Mouse (Mus musculus) liver, embryonic 12.5 days (tissue): Measurements from ENCODE around the gene Sptbn1. TPM values are rescaled to one million over a fixed set of nuclear protein-coding genes. Genes with fewer than 3 reads are reported as not detected.
A peak's percentile ranks its signal among the peaks of the same experiment; 100 is the strongest.

Source experiments
- ATAC-seq: fragments of 200-750 bp; cut with Nextera tagmentation; 2 replicates; pipeline ENCODE4 v1.8.0; 2017; ENCODE audit warnings: moderate number of reproducible peaks, mild to moderate bottlenecking, moderate library complexity
- H3K27ac ChIP-seq: fragments of 300-500 bp; sonication (generic); 2 replicates; pipeline ENCODE4 v1.5.1; 2016; ENCODE audit warnings: mild to moderate bottlenecking
- H3K27me3 ChIP-seq: fragments of 300-500 bp; sonication (generic); replicated peaks from 2 replicates; pipeline ENCODE4 v1.6.1; 2016; ENCODE audit warnings: mild to moderate bottlenecking, moderate library complexity
- H3K36me3 ChIP-seq: fragments of 300-500 bp; sonication (generic); 2 replicates; pipeline ENCODE4 v1.6.1; 2016; ENCODE audit warnings: mild to moderate bottlenecking, moderate library complexity
- H3K4me1 ChIP-seq: fragments of 300-500 bp; sonication (generic); 2 replicates; pipeline ENCODE4 v1.6.1; 2016
- H3K4me2 ChIP-seq: fragments of 300-500 bp; sonication (generic); 2 replicates; pipeline ENCODE4 v1.6.1; 2016; ENCODE audit warnings: mild to moderate bottlenecking, moderate library complexity
- H3K4me3 ChIP-seq: fragments of 300-500 bp; sonication (generic); 2 replicates; pipeline ENCODE4 v1.5.1; 2016; ENCODE audit warnings: mild to moderate bottlenecking, moderate library complexity
- H3K9ac ChIP-seq: fragments of 300-500 bp; sonication (generic); 2 replicates; pipeline ENCODE4 v1.6.1; 2016; ENCODE audit warnings: mild to moderate bottlenecking, moderate library complexity
- H3K9me3 ChIP-seq: fragments of 300-500 bp; sonication (generic); replicated peaks from 2 replicates; pipeline ENCODE4 v1.6.1; 2016; ENCODE audit warnings: mild to moderate bottlenecking, moderate library complexity
- WGBS: fragments of 180-500 bp; shearing (Covaris S2); methylation state at CpG from one replicate; pipeline ENCODE4 v1.1.7; 2016; ENCODE audit not compliant: insufficient replicate concordance; 5-methylcytosine and 5-hydroxymethylcytosine counted together
- polyA plus RNA-seq: library from polyadenylated mRNA; unstranded; fragments of >200 nt; fragmentation: Nextera tagmentation; extraction: Ambion mirVana; gene quantifications from 2 replicates; pipeline ENCODE4 v1.2.1, GENCODE M21; 2016

Gene Sptbn1
- polyA plus RNA-seq, 1 experiment from 2014 or later = 24.2 TPM

GRCm38 (mm10) chr11:30200391-30200790 is 67.6 kb downstream of the Sptbn1 start:
- no peaks in the 10 kb centered on the region for H3K9me3 ChIP-seq
- H3K36me3 ChIP-seq = no peaks in the 10 kb centered on the region
- peaks cover 25% of the 10 kb centered on the region for H3K4me1 ChIP-seq
- H3K9ac ChIP-seq = no peak overlapping the region
- H3K27ac ChIP-seq = no peak overlapping the region
- peaks cover 33% of the 10 kb centered on the region for H3K27me3 ChIP-seq
- H3K4me2 ChIP-seq = no peak overlapping the region
- ATAC-seq = no peak
- no peak overlapping the region for H3K4me3 ChIP-seq

GRCm38 (mm10) chr11:30198091-30198675 is 69.8 kb downstream of the Sptbn1 start:
- Histone ChIP-seq H3K4me1 (peaks cover 40% of the 10 kb centered on the region), H3K4me2 (peak overlapping the region; percentile 91), H3K27ac (peak overlapping the region; percentile 75), H3K9ac (peak overlapping the region; percentile 70), H3K9me3 (no peaks in the 10 kb centered on the region), H3K27me3 (peaks cover 31% of the 10 kb centered on the region), H3K36me3 (no peaks in the 10 kb centered on the region), H3K4me3 (peak overlapping the region; percentile 64)
- WGBS = under 1% methylated on average over 34 of the region's 34 CpGs
- peak; percentile 87 for ATAC-seq

GRCm38 (mm10) chr11:30197564-30198090 is 70.3 kb downstream of the Sptbn1 start:
- peak overlapping the region; percentile 91 for H3K4me2 ChIP-seq
- peak; percentile 78 for ATAC-seq
- peak overlapping the region; percentile 70 for H3K9ac ChIP-seq
- peaks cover 40% of the 10 kb centered on the region for H3K4me1 ChIP-seq
- H3K36me3 ChIP-seq = no peaks in the 10 kb centered on the region
- 1% methylated on average over 21 of the region's 21 CpGs for WGBS
- peak overlapping the region; percentile 64 for H3K4me3 ChIP-seq
- H3K9me3 ChIP-seq = no peaks in the 10 kb centered on the region
- H3K27ac ChIP-seq = peak overlapping the region; percentile 75
- H3K27me3 ChIP-seq = peaks cover 31% of the 10 kb centered on the region

GRCm38 (mm10) chr11:30196368-30197070 is 71.5 kb downstream of the Sptbn1 start:
- ATAC-seq = no peak
- H3K9ac ChIP-seq = 0 out of 2 replicates have a peak overlapping the region, but pooled peaks have one; percentile 70
- 35% methylated on average over 4 of the region's 4 CpGs for WGBS
- H3K9me3 ChIP-seq = no peaks in the 10 kb centered on the region
- H3K4me1 ChIP-seq = peaks cover 46% of the 10 kb centered on the region
- 0 out of 2 replicates have a peak overlapping the region, but pooled peaks have one; percentile 60 for H3K27ac ChIP-seq
- peak overlapping the region; percentile 91 for H3K4me2 ChIP-seq
- H3K36me3 ChIP-seq = no peaks in the 10 kb centered on the region
- peaks cover 31% of the 10 kb centered on the region for H3K27me3 ChIP-seq
- H3K4me3 ChIP-seq = peak overlapping the region; percentile 64

- 27% methylated on average over 3 of the region's 3 CpGs for WGBS
- Histone ChIP-seq H3K4me3 (peak overlapping the region; percentile 64), H3K27ac (peak overlapping the region; percentile 60; the same call in 1 of the 2 replicates), H3K4me2 (peak overlapping the region; percentile 91), H3K36me3 (no peaks in the 10 kb centered on the region), H3K4me1 (peaks cover 50% of the 10 kb centered on the region), H3K27me3 (peaks cover 31% of the 10 kb centered on the region), H3K9me3 (no peaks in the 10 kb centered on the region), H3K9ac (0 out of 2 replicates have a peak overlapping the region, but pooled peaks have one; percentile 12)
- no peak for ATAC-seq
These were observed 72.2 kb downstream of the Sptbn1 start for GRCm38 (mm10) chr11:30195756-30196155.

GRCm38 (mm10) chr11:30194800-30195199 is 73.2 kb downstream of the Sptbn1 start:
- 20% methylated on average over 1 of the region's 1 CpGs for WGBS
- peaks cover 25% of the 10 kb centered on the region for H3K27me3 ChIP-seq
- no peaks in the 10 kb centered on the region for H3K9me3 ChIP-seq
- no peak overlapping the region for H3K27ac ChIP-seq
- H3K36me3 ChIP-seq = no peaks in the 10 kb centered on the region
- no peak overlapping the region for H3K9ac ChIP-seq
- no peak for ATAC-seq
- H3K4me3 ChIP-seq = no peak overlapping the region
- 0 out of 2 replicates have a peak overlapping the region, but pooled peaks have one; percentile 91 for H3K4me2 ChIP-seq
- peaks cover 53% of the 10 kb centered on the region for H3K4me1 ChIP-seq

GRCm38 (mm10) chr11:30190959-30191358 is 77.0 kb downstream of the Sptbn1 start:
- H3K4me1 ChIP-seq = peaks cover 47% of the 10 kb centered on the region
- H3K4me3 ChIP-seq = no peak overlapping the region
- H3K9ac ChIP-seq = no peak overlapping the region
- no peaks in the 10 kb centered on the region for H3K9me3 ChIP-seq
- WGBS = 77% methylated on average over 4 of the region's 4 CpGs
- ATAC-seq = no peak
- no peak overlapping the region for H3K4me2 ChIP-seq
- H3K27me3 ChIP-seq = peaks cover 2% of the 10 kb centered on the region
- H3K36me3 ChIP-seq = no peaks in the 10 kb centered on the region
- H3K27ac ChIP-seq = no peak overlapping the region

- Histone ChIP-seq H3K9ac (no peak overlapping the region), H3K4me3 (no peak overlapping the region), H3K27ac (no peak overlapping the region), H3K4me1 (peaks cover 44% of the 10 kb centered on the region), H3K36me3 (no peaks in the 10 kb centered on the region), H3K9me3 (no peaks in the 10 kb centered on the region), H3K4me2 (no peak overlapping the region), H3K27me3 (no peaks in the 10 kb centered on the region)
- 79% methylated on average over 3 of the region's 3 CpGs for WGBS
- no peak for ATAC-seq
These were observed 77.9 kb downstream of the Sptbn1 start for GRCm38 (mm10) chr11:30190119-30190518.

GRCm38 (mm10) chr11:30186902-30187470 is 81.0 kb downstream of the Sptbn1 start:
- Histone ChIP-seq H3K27ac (no peak overlapping the region), H3K4me3 (no peak overlapping the region), H3K9me3 (no peaks in the 10 kb centered on the region), H3K9ac (no peak overlapping the region), H3K27me3 (no peaks in the 10 kb centered on the region), H3K4me1 (peaks cover 45% of the 10 kb centered on the region), H3K36me3 (no peaks in the 10 kb centered on the region), H3K4me2 (peak overlapping the region; percentile 0; the same call in 1 of the 2 replicates)
- 0 out of 2 replicates have a peak, but pooled peaks have one; percentile 59 for ATAC-seq
- WGBS = 52% methylated on average over 4 of the region's 4 CpGs

- WGBS = 65% methylated on average over 2 of the region's 2 CpGs
- Histone ChIP-seq H3K27me3 (no peaks in the 10 kb centered on the region), H3K9ac (no peak overlapping the region), H3K4me2 (no peak overlapping the region), H3K9me3 (no peaks in the 10 kb centered on the region), H3K36me3 (no peaks in the 10 kb centered on the region), H3K4me1 (peaks cover 33% of the 10 kb centered on the region), H3K4me3 (no peak overlapping the region), H3K27ac (no peak overlapping the region)
- no peak for ATAC-seq
These were observed 83.4 kb downstream of the Sptbn1 start for GRCm38 (mm10) chr11:30184527-30184926.

- H3K4me1 ChIP-seq = peaks cover 38% of the 10 kb centered on the region
- ATAC-seq = peak; percentile 65; the same call in 1 of the 2 replicates
- no peak overlapping the region for H3K4me3 ChIP-seq
- H3K9ac ChIP-seq = no peak overlapping the region
- no peak overlapping the region; the same call in 1 of the 2 replicates for H3K4me2 ChIP-seq
- H3K36me3 ChIP-seq = no peaks in the 10 kb centered on the region
- WGBS = 23% methylated on average over 8 of the region's 8 CpGs
- H3K27ac ChIP-seq = no peak overlapping the region
- H3K9me3 ChIP-seq = no peaks in the 10 kb centered on the region
- no peaks in the 10 kb centered on the region for H3K27me3 ChIP-seq
These were observed 85.1 kb downstream of the Sptbn1 start for GRCm38 (mm10) chr11:30182716-30183411.
